Mouse (Mus musculus): ENCODE measurements around the gene Lcn2.

Lcn2 gene

DNA sequence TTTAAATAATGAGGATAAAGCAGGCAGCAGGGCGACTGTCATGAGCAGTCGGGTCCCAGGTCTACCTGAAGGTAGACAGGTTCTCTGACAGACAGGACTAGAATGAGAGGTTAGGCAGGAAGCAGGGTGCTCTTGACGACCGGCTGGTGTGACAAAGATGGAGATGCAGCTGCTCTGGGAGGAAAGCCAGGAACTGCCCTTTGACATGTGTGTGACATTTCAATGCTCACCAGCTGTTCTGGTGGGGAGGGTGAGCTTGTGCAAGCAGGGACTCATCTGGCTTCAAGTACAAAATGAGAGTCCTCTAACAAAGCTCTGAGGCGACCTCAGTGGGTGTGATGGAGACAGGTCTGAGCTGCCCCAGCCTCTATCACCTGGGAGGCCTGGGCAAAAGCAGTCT, 25.9 kb upstream of the Lcn2 start:
- no peak for DNase-seq (ENCODE audit: low read depth, low spot score)

DNA sequence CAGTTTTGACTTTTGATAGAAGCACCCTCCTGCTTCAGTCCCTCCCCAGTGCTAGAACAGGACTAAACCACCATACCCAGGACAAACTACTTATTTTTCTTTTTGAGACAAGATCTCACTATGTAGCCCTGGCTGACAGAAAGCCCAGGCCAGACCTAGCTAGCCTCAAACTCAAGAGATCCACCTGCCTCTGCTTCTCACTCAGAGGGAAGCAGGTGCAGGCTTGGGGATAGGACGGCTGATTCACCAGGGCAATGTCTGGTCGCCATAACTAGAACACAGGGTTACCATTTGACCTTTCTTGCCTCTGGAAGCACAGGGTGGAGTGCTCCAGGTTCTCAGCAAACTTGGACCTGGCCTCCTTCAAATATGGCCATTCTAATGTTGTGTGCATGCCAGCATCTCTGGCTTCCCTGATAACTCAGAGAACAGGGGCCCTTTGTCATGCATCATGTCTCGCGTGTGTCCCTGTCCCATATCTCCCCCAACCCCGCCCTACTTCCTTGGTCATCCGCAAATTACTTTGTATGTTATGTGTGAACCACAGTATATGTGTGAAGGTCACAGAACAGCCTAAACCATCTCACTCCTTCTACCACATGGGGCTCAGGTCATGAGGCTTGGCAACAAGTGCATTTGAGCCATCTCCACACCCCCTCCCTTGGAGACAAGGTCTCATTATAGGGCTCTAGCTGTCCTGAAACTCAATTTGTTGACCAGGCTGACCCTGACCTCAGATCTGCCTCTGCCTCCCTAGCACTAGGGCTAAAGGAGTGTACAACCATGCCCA, 24.9 kb upstream of the Lcn2 start:
- DNase-seq (ENCODE audit: low read depth, low spot score), result no peak

DNA sequence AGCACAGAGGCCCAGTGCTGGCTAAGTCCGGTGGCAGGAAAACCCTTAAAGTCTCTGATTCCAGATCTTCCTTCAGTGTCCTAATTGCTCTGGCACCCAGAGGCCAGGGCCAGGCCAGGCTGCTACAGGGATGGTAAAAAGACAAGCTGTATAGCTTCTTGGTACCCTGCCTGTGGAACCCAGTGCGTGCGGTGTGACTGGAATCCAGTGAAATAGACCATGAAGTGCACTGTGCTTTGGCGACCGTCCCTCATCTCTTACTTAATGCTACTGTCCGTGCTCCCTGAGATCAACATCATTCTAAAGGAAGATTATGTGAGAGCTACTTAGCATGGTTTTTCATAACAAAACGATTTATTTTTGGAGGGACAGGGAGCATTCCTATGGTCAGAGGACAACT, 23.4 kb upstream of the Lcn2 start:
- no peak for DNase-seq (ENCODE audit: low read depth, low spot score)

DNA sequence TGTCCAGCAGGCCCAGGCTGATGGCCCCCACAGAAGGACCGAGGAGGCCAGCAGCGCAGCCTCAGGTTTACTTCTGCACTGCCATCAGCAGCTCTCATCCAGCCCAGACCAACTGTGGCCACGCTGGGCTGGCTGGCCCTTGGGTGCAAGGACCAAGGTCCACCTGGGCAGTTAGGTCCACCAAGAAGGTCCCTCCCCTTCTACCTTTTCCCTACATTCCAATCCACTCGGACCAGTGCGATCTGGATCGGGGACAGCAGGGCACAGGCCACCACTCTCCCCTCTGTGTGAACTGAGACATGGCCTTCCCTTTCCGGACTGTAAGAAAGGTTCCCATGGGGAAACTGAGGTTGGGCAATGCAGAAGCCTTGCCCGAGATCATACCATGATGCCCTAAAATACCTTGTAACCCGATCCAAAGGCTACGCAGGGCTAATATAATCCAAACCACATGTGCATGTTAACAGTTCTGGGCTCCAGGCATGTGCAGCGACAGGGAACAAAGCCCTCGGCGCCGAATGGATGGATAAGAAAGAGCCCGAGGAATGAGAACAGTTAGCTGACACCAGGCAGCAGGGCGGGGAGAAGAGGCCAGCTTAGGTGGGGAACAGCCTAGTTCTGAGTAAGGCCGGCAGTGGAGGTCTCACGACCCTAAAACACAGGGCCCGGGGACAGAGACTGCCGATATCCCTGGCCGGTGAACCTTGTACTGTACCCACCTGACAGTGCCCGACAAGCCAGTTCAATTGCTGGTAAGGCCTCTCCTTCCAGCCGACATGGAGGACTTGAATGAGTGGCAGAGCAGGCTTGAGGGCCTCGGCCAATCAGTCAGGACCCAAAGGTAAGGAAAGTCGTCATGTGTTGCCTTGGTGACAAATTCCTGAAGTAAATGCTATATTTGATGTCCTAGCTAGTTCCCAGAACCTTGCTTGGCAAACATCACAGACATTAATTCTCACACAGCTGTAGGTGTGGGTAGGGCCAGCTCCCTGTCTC, 20.7 kb upstream of the Lcn2 start:
- DNase-seq (ENCODE audit: low read depth, low spot score), result no peak

DNA sequence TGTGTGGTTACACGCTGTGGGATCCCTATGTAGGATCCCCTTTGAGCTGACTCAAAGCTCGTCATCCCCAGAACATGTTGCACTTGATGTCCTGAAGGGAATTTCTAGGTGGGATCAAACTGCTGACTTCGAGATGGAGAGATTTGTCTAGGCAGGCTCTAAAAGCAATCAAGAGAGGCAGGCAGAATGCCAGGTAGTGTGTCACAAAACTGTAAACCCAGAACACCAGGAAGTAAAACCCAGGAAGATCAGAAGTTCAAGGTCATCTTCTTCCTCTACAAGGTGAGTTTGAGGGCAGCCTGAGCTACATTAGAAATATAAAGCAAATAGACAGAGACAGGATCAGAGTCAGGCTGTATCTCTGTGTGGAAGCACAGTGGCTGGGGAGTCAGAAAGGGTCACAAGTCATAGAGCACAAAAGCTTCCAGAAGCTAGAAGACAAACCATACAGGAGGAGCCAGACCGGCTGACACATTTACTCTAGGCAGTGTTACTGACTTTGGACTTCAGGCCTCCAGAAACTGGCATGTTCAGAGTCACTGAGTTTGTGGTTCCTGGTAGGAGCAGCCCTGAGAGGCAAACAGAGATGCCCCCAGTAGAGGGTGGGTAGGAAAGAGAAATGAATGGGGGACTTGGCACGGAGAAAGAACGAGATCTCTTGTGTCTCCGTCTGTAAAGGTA, 19.2 kb upstream of the Lcn2 start:
- no peak for DNase-seq (ENCODE audit: low read depth, low spot score)

DNA sequence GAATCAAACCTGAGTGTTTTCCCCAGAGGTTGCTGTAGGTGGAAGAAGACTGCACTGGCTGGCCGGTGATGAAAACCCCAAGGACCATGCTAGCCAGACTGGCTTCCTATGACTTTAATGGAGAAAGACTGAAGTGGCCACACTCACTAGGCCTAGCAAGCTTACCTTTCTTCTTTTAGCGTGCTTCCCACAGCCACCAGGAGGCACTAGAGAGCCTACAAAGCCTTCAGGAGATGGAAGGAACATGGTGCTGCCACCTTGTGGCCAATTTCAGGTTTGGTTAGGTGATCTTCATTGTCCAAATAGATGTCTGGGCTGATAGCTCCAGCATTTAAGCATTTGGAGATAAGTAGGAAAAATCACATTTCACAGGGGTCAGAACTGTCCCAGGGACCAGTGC, 16.6 kb upstream of the Lcn2 start:
- peak; percentile 97 for DNase-seq (ENCODE audit: low read depth, low spot score)

DNA sequence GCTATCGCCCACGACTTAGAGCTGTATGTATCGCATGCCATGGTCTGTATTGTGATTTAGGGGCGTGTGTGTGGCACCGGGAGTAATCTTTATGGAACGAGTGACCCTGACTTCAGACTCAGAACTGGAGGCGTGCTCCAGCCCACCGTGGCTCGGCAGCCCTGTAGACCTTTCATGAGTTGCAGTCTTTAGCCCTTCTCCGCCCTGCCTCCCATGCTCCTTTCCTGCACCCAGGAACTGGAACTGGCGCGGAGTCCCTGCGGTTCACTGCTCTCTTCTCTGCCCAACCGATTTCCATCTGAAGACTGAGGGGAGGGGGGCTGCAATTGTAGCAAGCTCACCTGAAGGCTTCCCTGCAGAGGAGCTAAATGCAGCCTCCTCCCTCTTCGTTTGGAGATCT, 8.6 kb upstream of the Lcn2 start:
- no peak for DNase-seq (ENCODE audit: low read depth, low spot score)

DNA sequence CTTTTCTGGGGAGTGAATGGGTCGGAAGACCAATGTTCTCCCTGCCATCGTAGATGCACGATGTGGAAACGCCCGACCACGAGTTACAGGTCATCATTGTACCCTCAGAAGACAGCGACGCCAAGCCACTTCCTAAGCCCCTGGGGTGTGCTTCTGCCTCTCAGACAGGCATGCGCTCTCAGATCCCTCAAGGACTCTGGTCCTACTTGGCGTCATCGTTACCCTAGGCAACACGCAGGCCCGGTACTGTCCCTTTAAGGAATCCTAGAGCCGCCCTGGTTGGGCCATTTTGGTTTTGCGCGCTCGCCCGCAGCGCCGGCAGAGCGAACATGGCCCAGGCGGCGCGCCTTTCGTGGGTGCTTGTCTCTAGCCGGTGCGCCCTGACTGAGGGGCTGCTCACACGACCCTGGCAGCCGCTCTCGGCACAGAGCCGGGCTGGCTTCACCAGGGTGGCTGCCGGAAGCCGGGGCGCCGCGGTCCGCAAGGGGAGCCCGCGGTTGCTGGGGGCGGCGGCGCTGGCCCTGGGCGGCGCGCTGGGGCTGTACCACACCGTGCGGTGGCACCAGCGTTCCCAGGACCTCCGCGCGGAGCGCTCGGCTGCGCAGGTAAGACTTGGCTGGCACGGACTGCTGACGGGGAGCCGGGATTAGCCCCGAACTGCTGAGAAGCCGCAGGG, 8.0 kb upstream of the Lcn2 start:
- DNase-seq (ENCODE audit: low read depth, low spot score), result peak; percentile 96

DNA sequence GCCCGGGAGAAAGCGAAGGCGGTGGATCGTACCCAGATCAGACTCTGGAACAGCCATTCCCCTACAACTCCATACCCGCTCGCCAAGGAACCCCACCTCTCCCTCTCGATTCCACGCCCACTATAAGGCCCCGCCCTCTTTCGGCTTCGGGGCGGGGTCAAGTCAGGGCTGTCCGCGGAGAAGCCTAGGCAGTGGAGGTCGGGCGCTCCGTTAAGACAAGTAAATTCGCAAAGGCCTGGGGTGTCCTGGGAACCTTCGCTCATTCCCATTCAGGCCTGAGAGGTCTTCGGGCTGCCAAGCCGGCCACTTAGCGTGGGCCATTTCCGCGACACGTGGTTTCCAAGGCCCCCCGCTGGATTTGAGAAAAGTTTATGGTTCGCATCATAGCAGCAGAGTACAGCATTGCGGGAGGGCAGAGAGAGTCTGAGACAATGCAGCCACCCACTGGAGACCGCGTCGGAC, 7.5 kb upstream of the Lcn2 start, which contains the start of gene Ptges2:
TSS of gene Ptges2 (plus strand) at position 413 of the 462 bp plus-strand sequence.
- DNase-seq (ENCODE audit: low read depth, low spot score), result peak; percentile 90

DNA sequence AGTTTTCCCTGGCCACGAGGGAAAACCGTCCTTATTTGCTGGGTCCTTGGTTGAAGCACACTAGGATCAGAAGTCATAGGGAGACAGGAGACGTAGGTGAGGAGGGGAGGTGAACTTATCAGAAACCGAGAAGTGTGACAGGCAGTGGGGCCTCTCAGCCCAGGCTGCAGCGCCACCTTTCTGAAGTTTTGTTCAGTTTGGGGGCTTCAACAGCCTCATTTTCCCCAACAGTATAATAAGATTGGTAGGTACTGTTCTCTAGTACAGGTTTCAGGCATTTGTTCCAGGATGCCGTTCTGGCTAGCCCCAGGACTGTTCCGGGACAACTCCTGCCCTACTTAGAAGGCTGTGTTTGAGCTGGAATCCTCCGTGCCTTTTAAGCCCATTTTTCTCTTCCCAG, 6.9 kb upstream of the Lcn2 start:
- peak; percentile 60 for DNase-seq (ENCODE audit: low read depth, low spot score)

DNA sequence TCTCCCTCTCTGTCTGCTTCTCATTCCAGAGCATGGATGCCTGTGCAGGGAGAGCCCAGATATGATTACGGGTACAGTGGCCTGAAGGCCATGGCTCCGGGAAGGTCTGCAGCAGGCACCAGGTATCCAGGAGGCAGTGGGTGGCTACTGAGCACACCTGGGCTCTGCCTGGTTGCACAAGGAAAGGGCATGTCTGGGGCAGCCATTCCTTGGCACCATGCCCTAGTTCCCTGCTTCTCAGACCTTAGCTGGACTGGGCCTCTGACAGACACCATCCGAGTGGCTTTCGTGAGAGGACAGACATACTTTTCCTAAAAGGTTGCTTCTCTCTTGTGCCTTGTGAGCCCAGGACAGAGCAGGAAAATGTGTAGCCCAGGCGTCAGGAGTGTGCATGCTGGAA, 4.0 kb upstream of the Lcn2 start:
- no peak for DNase-seq (ENCODE audit: low read depth, low spot score)

DNA sequence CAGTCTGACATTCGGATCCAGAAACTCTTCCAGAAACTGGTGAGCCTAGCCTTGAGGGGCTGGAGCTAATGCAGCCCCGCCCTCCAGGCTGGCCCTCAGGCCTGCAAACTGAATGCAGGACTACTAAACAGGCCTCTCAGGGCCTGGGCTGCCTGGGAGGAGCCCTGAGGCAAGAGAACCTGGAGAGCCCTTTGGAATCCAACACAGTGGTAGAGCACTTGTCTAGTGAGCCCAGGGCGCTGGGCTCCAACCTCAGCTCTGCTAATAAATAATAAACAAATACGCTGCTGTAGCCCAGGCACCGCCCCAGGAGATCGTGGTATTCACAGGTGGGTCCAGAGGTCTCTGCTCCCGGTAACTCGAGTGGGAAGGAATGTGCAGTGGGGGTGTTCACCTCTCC, 2.8 kb upstream of the Lcn2 start:
- DNase-seq (ENCODE audit: low read depth, low spot score), result peak; percentile 48

DNA sequence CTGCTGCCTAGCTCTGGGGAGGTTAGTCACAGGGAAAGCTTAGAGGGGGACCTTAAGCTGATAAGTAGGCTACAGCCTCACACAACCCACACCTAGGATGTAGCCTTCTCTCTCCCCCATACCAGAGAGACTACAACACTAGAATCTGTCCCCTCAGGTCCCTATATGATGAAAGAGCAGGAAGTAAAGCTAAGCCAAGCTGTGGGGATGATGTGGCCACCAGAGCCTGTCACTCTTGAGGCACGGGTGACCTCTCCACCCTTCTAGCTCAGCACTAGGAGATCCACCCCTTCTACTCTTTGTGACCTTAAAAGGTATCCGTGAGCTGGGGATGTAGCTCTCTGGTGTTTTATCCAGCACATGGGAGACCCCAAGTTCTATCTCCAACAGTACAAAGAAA, 1.1 kb upstream of the Lcn2 start:
- DNase-seq (ENCODE audit: low read depth, low spot score), result no peak

DNA sequence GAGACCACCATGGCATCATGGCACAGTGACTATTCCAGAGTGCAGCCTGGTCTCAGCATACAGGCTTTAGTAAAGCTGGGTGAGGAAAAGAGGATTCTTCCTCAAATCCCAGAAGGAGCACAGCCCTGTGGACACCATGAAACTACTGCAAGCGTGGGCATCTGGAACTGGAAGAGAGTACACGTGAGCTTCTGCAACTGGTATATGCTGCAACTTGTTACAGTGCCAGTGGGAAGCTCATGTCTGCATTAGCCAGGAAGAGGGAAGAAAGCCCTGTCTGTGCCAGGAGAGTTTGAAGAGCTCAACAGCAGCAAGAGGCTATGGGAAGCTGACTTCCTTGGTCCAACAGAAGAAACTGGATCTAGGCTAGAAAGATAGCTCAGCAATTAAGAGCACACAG, 5.4 kb downstream of the Lcn2 start:
- no peak for DNase-seq (ENCODE audit: low read depth, low spot score)

DNA sequence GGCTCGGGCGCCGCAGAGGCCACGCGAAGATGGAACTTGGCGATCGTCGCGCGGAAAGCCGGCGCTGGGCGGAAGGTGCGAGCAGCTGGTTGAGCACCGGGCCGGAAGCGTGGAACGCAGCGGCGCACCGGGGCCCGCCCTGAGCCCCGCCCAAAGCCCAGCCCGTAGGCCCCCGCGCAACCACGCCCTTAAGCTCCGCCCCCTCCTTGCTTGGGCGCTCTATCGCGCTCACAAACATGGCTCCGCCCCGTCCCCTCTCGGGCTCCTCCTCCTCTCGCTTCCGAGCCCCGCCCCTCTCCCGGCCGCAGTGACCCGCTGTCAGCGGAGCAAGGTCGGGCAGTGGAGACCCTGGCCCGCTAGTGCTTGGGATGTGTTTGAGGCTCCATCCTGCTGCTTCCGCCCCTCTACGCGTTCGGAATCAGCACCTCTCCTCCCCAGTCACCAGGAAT, 6.3 kb downstream of the Lcn2 start, which contains the start of gene 1110008P14Rik:
TSS of gene 1110008P14Rik (minus strand) at position 164 of the 449 bp plus-strand sequence.
- DNase-seq (ENCODE audit: low read depth, low spot score), result peak; percentile 93

DNA sequence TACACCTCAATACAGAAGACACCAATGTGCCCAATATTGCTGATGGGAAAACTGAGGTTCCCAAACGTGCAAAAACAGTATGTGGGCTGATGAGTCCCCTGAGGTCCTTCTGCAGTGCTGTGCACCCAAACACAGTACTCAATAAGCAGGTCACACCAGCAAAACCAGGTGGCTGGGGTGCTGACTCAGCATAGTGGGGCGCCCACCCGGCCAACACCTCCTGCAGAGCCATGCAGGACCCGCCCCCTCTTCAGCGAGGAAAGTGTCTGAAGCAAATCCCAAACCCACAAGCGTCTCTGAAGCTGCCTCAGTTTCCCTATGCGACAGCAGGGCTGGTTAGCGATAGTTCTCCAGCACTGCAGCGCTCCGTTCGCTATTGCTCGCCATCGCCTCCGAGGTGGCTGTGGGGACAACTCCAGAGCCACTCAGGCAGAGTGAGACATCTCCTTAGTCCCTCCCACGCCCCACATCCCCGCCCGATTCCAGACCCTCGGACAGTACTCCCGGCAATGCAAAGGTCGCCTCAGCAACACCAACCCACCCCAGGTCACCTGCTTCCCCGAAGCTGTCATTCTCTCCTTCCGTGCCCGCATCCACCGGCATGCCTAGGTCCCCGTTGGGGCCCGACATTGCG, 6.8 kb downstream of the Lcn2 start:
- DNase-seq (ENCODE audit: low read depth, low spot score), result peak; percentile 45

DNA sequence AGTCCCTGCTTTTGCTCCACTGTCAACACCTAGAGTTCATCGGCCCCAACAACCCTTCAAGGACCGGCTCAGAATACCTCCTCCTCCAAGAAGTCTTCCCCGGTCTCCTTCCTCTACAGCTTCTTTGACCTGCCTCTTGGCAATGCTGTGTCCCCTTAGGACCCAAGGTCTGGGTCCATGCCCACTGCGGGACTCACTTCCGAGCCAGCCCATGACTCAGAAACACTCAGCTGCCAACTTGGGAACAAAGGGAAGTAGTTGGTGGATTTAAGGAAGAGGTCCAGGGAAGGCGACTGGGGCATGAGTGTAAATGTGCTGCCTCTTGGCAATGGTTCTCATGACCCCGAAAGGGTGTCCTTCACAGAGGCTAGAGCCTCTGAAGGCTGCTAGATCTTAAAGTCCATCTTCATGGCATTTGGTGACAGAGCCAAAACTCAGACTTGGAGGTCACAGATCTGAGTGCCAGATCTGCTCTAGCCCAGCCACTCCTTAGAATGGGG, 8.0 kb downstream of the Lcn2 start:
- DNase-seq (ENCODE audit: low read depth, low spot score), result no peak

DNA sequence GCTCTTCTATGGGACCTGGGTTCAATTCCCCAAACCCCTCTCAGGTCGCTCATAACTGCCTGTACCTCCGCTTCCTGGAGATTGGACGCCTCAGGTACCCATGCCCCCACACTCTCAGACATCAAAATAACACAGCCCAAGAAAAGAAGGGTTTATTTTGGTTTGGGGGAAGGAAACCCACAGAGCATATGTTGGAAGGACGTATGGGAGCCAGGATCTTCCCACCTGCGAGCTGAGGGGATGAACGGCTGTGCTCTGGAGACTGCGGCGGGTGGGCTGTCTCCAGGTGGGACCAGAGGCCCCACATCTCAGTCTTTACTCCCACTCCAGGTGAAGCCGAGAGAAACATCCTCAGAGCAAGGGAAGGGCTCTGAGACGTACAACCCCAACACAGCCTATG, 11.1 kb downstream of the Lcn2 start:
- no peak for DNase-seq (ENCODE audit: low read depth, low spot score)

DNA sequence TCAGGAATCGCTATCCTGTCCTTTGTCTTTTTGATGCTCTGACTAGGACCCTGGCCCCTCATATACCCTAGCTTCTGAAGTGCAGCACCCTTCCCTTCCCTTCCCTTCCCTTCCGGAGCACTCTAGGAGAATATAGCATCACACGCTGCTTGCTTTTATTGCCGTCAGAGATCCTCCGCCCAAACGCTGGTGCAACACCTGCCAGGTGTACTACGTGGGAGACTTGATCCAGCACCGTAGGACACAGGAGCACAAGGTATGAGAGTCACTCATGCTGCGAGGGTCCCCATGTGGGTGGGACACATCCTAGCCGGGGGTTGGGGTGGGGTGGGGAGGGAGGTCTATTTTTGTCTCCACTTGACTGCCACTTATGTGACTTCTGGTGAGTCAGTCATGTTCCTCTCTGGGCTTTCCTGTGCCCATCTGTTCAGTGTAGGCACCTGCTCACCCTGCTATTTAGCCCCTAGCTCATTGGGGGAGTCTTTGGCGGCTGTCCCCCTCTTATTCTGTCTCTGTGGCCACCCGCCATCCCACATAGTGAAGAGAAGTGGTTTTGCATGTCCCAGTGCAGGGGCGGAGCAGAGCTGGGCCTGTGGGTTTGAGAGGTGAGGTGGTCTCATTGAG, 12.6 kb downstream of the Lcn2 start:
- DNase-seq (ENCODE audit: low read depth, low spot score), result no peak

DNA sequence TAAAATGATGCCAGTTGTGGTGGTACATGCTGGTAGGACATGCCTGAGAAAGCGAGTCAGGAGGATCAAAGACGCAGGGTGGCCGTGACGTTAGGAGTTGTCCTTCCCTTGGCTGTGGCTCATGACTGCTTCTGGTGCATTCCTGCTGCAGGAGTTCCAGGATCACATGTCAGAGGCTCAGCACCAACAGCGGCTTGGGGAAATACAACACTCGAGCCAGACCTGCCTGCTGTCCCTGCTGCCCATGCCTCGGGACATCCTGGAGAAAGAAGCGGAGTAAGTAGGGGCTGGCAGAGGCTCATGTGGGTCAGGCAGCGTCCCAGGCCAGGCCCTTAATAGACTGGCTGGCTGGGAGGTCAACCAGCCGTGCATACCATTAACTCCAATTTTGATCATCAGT, 13.9 kb downstream of the Lcn2 start:
- DNase-seq (ENCODE audit: low read depth, low spot score), result no peak

Data from ES-CJ7 (cell line).